Mouse (Mus musculus) hindbrain, embryonic 14.5 days (tissue): ENCODE results near the gene Bnc2. TPM values are rescaled to one million over a fixed set of nuclear protein-coding genes. Genes with fewer than 3 reads are reported as not detected.

Source experiments
- ATAC-seq: fragments of 200-750 bp; cut with Nextera tagmentation; 2 replicates; pipeline ENCODE4 v1.8.0; 2017; ENCODE audit warnings: moderate number of reproducible peaks, mild to moderate bottlenecking, moderate TSS enrichment, moderate library complexity; ENCODE audit not compliant: low FRiP score
- DNase-seq: peaks from one replicate; pipeline ENCODE4 v3.0.0-alpha.2; 2015; ENCODE audit warnings: low spot score
- H3K27ac ChIP-seq: fragments of 300-500 bp; sonication (generic); 2 replicates; pipeline ENCODE4 v1.5.1; 2014; ENCODE audit warnings: mild to moderate bottlenecking, moderate library complexity
- H3K27me3 ChIP-seq: fragments of 300-500 bp; sonication (generic); 2 replicates; pipeline ENCODE4 v1.6.1; 2014; ENCODE audit warnings: mild to moderate bottlenecking, low read length, mixed read lengths; ENCODE audit not compliant: control insufficient read depth, insufficient read depth
- H3K36me3 ChIP-seq: fragments of 300-500 bp; sonication (generic); replicated peaks from 2 replicates; pipeline ENCODE4 v1.6.1; 2014; ENCODE audit not compliant: control insufficient read depth, insufficient read depth
- H3K4me1 ChIP-seq: fragments of 300-500 bp; sonication (generic); replicated peaks from 2 replicates; pipeline ENCODE4 v1.6.1; 2014; ENCODE audit warnings: antibody characterized with exemption, low read length, mixed read lengths; ENCODE audit not compliant: control insufficient read depth, insufficient read depth
- H3K4me2 ChIP-seq: fragments of 300-500 bp; sonication (generic); replicated peaks from 2 replicates; pipeline ENCODE4 v1.6.1; 2014; ENCODE audit warnings: mild to moderate bottlenecking, moderate library complexity
- H3K4me3 ChIP-seq: fragments of 300-500 bp; sonication (generic); replicated peaks from 2 replicates; pipeline ENCODE4 v1.5.1; 2014; ENCODE audit warnings: mild to moderate bottlenecking, low read length
- H3K9ac ChIP-seq: fragments of 300-500 bp; sonication (generic); 2 replicates; pipeline ENCODE4 v1.6.1; 2014
- H3K9me3 ChIP-seq: fragments of 300-500 bp; sonication (generic); 2 replicates; pipeline ENCODE4 v1.6.1; 2016; ENCODE audit warnings: low read length; ENCODE audit not compliant: control insufficient read depth
- WGBS: fragments of 180-500 bp; shearing (Covaris S2); extraction: QIAGEN DNeasy Blood & Tissue Kit; methylation state at CpG from one replicate; pipeline ENCODE4 v1.1.7; 2014; 5-methylcytosine and 5-hydroxymethylcytosine counted together
- polyA plus RNA-seq: library from polyadenylated mRNA; unstranded; fragments of >200 nt; fragmentation: Nextera tagmentation; extraction: Ambion mirVana; gene quantifications from 2 replicates; pipeline ENCODE4 v1.2.1, GENCODE M21; 2014

The Bnc2 gene
- polyA plus RNA-seq, 1 experiment from 2014 or later, result 12.0 TPM

- Histone ChIP-seq H3K9ac (no peak overlapping the region), H3K4me1 (no peaks in the 10 kb centered on the region), H3K4me2 (no peak overlapping the region), H3K4me3 (no peak overlapping the region), H3K36me3 (no peaks in the 10 kb centered on the region), H3K27me3 (no peaks in the 10 kb centered on the region), H3K9me3 (peaks cover 3% of the 10 kb centered on the region; the same call in 1 of the 2 replicates), H3K27ac (no peak overlapping the region)
- no peak for ATAC-seq
- DNase-seq, result no peak
- WGBS, result 86% methylated on average over 3 of the region's 3 CpGs
Measured at GRCm38 (mm10) chr4:84302949-84303348, 372.1 kb downstream of the Bnc2 start.

- Histone ChIP-seq H3K36me3 (no peaks in the 10 kb centered on the region), H3K4me2 (no peak overlapping the region), H3K4me3 (no peak overlapping the region), H3K27me3 (no peaks in the 10 kb centered on the region), H3K27ac (no peak overlapping the region), H3K9me3 (no peaks in the 10 kb centered on the region), H3K4me1 (no peaks in the 10 kb centered on the region), H3K9ac (no peak overlapping the region)
- WGBS, result 59% methylated on average over 5 of the region's 5 CpGs
- no peak for ATAC-seq
- no peak for DNase-seq
Measured at GRCm38 (mm10) chr4:84285153-84285552, 389.9 kb downstream of the Bnc2 start.

GRCm38 (mm10) chr4:84282651-84283050, 392.4 kb downstream of the Bnc2 start:
- 71% methylated on average over 2 of the region's 2 CpGs for WGBS
- no peak for DNase-seq
- ATAC-seq, result no peak
- Histone ChIP-seq H3K36me3 (no peaks in the 10 kb centered on the region), H3K27ac (no peak overlapping the region), H3K9ac (no peak overlapping the region), H3K27me3 (no peaks in the 10 kb centered on the region), H3K9me3 (no peaks in the 10 kb centered on the region), H3K4me2 (no peak overlapping the region), H3K4me1 (no peaks in the 10 kb centered on the region), H3K4me3 (no peak overlapping the region)

GRCm38 (mm10) chr4:84278156-84278555, 396.9 kb downstream of the Bnc2 start:
- DNase-seq, result no peak
- no peaks in the 10 kb centered on the region for H3K4me1 ChIP-seq

GRCm38 (mm10) chr4:84276081-84276480, 399.0 kb downstream of the Bnc2 start:
- Histone ChIP-seq H3K36me3 (no peaks in the 10 kb centered on the region), H3K4me2 (no peak overlapping the region), H3K27me3 (no peaks in the 10 kb centered on the region), H3K4me1 (no peaks in the 10 kb centered on the region), H3K9me3 (no peaks in the 10 kb centered on the region), H3K27ac (no peak overlapping the region), H3K4me3 (no peak overlapping the region), H3K9ac (no peak overlapping the region)
- 88% methylated on average over 14 of the region's 14 CpGs for WGBS
- no peak for DNase-seq
- ATAC-seq, result no peak

More at GRCm38 (mm10) chr4:84278156-84278555, 396.9 kb downstream of the Bnc2 start:
- Histone ChIP-seq H3K27me3 (no peaks in the 10 kb centered on the region), H3K9me3 (no peaks in the 10 kb centered on the region), H3K27ac (no peak overlapping the region), H3K36me3 (no peaks in the 10 kb centered on the region), H3K4me3 (no peak overlapping the region), H3K9ac (no peak overlapping the region), H3K4me2 (no peak overlapping the region)
- no peak for ATAC-seq
- 79% methylated on average over 6 of the region's 6 CpGs for WGBS

GRCm38 (mm10) chr4:84274158-84274557, 400.9 kb downstream of the Bnc2 start:
- Histone ChIP-seq H3K27ac (no peak overlapping the region), H3K4me1 (no peaks in the 10 kb centered on the region), H3K4me3 (no peak overlapping the region), H3K27me3 (no peaks in the 10 kb centered on the region), H3K9me3 (no peaks in the 10 kb centered on the region), H3K36me3 (no peaks in the 10 kb centered on the region), H3K4me2 (no peak overlapping the region), H3K9ac (no peak overlapping the region)
- WGBS, result 35% methylated on average over 3 of the region's 3 CpGs
- DNase-seq (no peak), ATAC-seq (peak; percentile 57; the same call in 1 of the 2 replicates)

GRCm38 (mm10) chr4:84272867-84273266, 402.2 kb downstream of the Bnc2 start:
- H3K4me1 ChIP-seq, result no peaks in the 10 kb centered on the region
- H3K9me3 ChIP-seq, result no peaks in the 10 kb centered on the region
- no peaks in the 10 kb centered on the region for H3K27me3 ChIP-seq
- ATAC-seq, result no peak
- no peak overlapping the region for H3K27ac ChIP-seq
- no peak overlapping the region for H3K4me2 ChIP-seq
- no peak overlapping the region for H3K4me3 ChIP-seq
- 80% methylated on average over 2 of the region's 2 CpGs for WGBS
- no peak overlapping the region for H3K9ac ChIP-seq
- no peaks in the 10 kb centered on the region for H3K36me3 ChIP-seq
- no peak for DNase-seq

GRCm38 (mm10) chr4:84269845-84270244, 405.2 kb downstream of the Bnc2 start:
- Histone ChIP-seq H3K27ac (no peak overlapping the region), H3K4me3 (no peak overlapping the region), H3K9me3 (no peaks in the 10 kb centered on the region), H3K27me3 (no peaks in the 10 kb centered on the region), H3K4me2 (no peak overlapping the region), H3K4me1 (no peaks in the 10 kb centered on the region), H3K9ac (no peak overlapping the region), H3K36me3 (no peaks in the 10 kb centered on the region)
- DNase-seq (no peak), ATAC-seq (no peak)
- WGBS, result 70% methylated on average over 6 of the region's 6 CpGs

- ATAC-seq, result no peak
- 88% methylated on average over 2 of the region's 2 CpGs for WGBS
- no peaks in the 10 kb centered on the region for H3K27me3 ChIP-seq
- no peak overlapping the region for H3K4me3 ChIP-seq
- H3K9me3 ChIP-seq, result no peaks in the 10 kb centered on the region
- no peaks in the 10 kb centered on the region for H3K36me3 ChIP-seq
- H3K27ac ChIP-seq, result no peak overlapping the region
- H3K9ac ChIP-seq, result no peak overlapping the region
- no peak overlapping the region for H3K4me2 ChIP-seq
- H3K4me1 ChIP-seq, result no peaks in the 10 kb centered on the region
- no peak for DNase-seq
Measured at GRCm38 (mm10) chr4:84247356-84247755, 427.7 kb downstream of the Bnc2 start.

GRCm38 (mm10) chr4:84232346-84232745, 442.7 kb downstream of the Bnc2 start:
- WGBS, result 81% methylated on average over 7 of the region's 7 CpGs
- no peaks in the 10 kb centered on the region for H3K4me1 ChIP-seq
- no peaks in the 10 kb centered on the region for H3K9me3 ChIP-seq
- H3K27ac ChIP-seq, result no peak overlapping the region
- no peaks in the 10 kb centered on the region for H3K36me3 ChIP-seq
- no peak for ATAC-seq
- no peak for DNase-seq
- H3K4me2 ChIP-seq, result no peak overlapping the region
- no peak overlapping the region for H3K4me3 ChIP-seq
- H3K27me3 ChIP-seq, result no peaks in the 10 kb centered on the region
- H3K9ac ChIP-seq, result no peak overlapping the region
